ENCODE assay signal across 13 mouse cellular contexts in the genomic region with DNA sequence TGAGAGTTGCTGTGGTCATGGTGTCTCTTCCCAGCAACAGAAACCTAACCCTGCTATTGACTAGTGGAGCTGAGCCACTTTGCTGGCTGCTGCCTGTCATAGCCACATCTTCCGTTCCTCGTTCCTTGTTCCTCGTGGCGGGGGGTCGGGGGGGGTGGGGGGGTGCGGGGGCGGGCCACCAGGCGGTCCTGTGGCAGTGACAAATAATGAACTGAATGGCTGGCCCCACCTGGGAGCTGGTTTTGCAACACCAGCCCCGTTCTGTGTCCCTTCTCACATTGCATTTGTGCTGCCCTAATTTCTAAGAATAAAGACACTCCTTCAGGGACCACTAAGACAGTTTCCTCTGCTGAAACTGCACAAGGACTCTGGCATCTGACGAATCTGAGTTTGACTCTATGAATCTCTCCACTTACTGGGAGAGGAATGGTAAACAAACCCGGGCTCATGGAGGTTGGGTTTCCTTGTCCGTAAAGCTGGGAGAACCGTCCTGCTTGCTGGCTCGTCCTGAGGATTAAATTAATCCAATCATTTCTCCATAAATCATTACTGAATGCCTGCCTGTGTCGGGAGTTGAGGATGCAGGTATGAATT. TPM values are rescaled to one million over a fixed set of nuclear protein-coding genes. Genes with fewer than 3 reads are reported as not detected.
DNase-seq lines count a peak whose midpoint lies in the region; ATAC-seq and TF ChIP-seq lines count a peak whose summit lies in the region.
"Had no signal": no experiment of that assay in that cellular context is flagged by ENCODE, and none has a peak within 500 bp of the region (broad histone marks: within the 10 kb centered on the region; RNA-seq: fewer than 3 reads in every experiment).

No protein-coding gene starts in this region.

- no peaks in the 10 kb centered on the region for H3K36me3 ChIP-seq in lung, embryonic 14.5 days (ENCODE audit: insufficient read depth)
- H3K36me3 ChIP-seq: heart, embryonic 15.5 days had no signal

- H3K4me3 ChIP-seq in lung, embryonic 14.5 days (ENCODE audit: low read depth, low read length) = no peak overlapping the region
- H3K4me3 ChIP-seq in lung, adult 2 months (replicated peaks; ENCODE audit: extremely low read depth, low read depth, low read length) = no peak overlapping the region
- H3K4me3 ChIP-seq: heart, embryonic 15.5 days had no signal

- DNase-seq in lung, embryonic 14.5 days = peak; percentile 40
- no peak for DNase-seq in lung, adult 2 months
- no peak for DNase-seq in embryo, embryonic 10.5 days (ENCODE audit: low spot score)
- no peak for DNase-seq in urinary bladder, postnatal 36 days (ENCODE audit: low spot score in 2 of 2)
- DNase-seq: adrenal gland, postnatal 14 days; thymus, postnatal 4 days had no signal

- no peaks in the 10 kb centered on the region for H3K9me3 ChIP-seq in lung, embryonic 14.5 days (ENCODE audit: low read depth, low read length)
- H3K9me3 ChIP-seq: heart, embryonic 15.5 days had no signal

- H3K4me2 ChIP-seq in lung, embryonic 14.5 days = peak overlapping the region; percentile 44
- H3K4me2 ChIP-seq: heart, embryonic 15.5 days had no signal

- no peak for TF ChIP-seq CTCF in lung, embryonic 14.5 days (IDR thresholded peaks at IDR 0.05; ENCODE audit: low read depth)
- TF ChIP-seq CTCF in lung, adult 2 months (IDR thresholded peaks at IDR 0.05; ENCODE audit: insufficient read depth, low read length) = no peak

- ATAC-seq in lung, embryonic 14.5 days (ENCODE audit: insufficient read depth) = no peak
- peak; percentile 72 for ATAC-seq in common myeloid progenitor, adult 5-6 weeks (replicated peaks; ENCODE audit: low read depth, poor library complexity, severe bottlenecking)
- ATAC-seq in granulocyte monocyte progenitor cell, adult 5-6 weeks (replicated peaks; ENCODE audit: poor library complexity, severe bottlenecking) = peak; percentile 79
- peak; percentile 51 for ATAC-seq in megakaryocyte, adult 5-6 weeks (ENCODE audit: poor library complexity, severe bottlenecking)
- ATAC-seq: intestine, postnatal 0 days had no signal

- peak overlapping the region; percentile 37; the same call in 1 of the 2 replicates for H3K27ac ChIP-seq in lung, embryonic 14.5 days (ENCODE audit: low read depth)
- H3K27ac ChIP-seq: heart, embryonic 15.5 days; macrophage had no signal

- H3K9ac ChIP-seq in lung, embryonic 14.5 days = peak overlapping the region; percentile 16; the same call in 1 of the 2 replicates
- H3K9ac ChIP-seq: heart, embryonic 15.5 days had no signal

- peaks cover 16% of the 10 kb centered on the region for H3K4me1 ChIP-seq in lung, embryonic 14.5 days (ENCODE audit: insufficient read depth)
- H3K4me1 ChIP-seq in lung, adult 2 months (ENCODE audit: control insufficient read depth, insufficient read depth, low read length) = peaks cover 10% of the 10 kb centered on the region

- no peak for TF ChIP-seq POLR2A in lung, adult 2 months (IDR thresholded peaks at IDR 0.05; ENCODE audit: borderline replicate concordance, extremely low read depth, low read depth, low read length)

- WGBS in lung, embryonic 14.5 days = 5% methylated on average over 15 of the region's 15 CpGs
- WGBS in lung, adult 2 months = 9% methylated on average over 15 of the region's 15 CpGs

- no peaks in the 10 kb centered on the region for H3K27me3 ChIP-seq in lung, embryonic 14.5 days (ENCODE audit: insufficient read depth, low read length)
- H3K27me3 ChIP-seq: CH12.LX; heart, embryonic 15.5 days had no signal

RNA-seq across cellular contexts. Expression of a gene that starts 41.6 kb away (rescaled TPM):
- 44.6 and 44.8 TPM in 2 replicates for polyA plus RNA-seq in lung, embryonic 14.5 days (2014; fragmentation: Nextera tagmentation; extraction: Ambion mirVana)
- polyA plus RNA-seq in lung, adult 2 months (2012; rRNA removed) = 50.0 and 79.4 TPM in 2 replicates
- 1.9 and 3.6 TPM in 2 replicates for total RNA-seq in common myeloid progenitor, adult 5-6 weeks (2017)
- total RNA-seq in granulocyte monocyte progenitor cell, adult 5-6 weeks (2014; fragmentation: Nextera tagmentation) = 1.2 and 1.8 TPM in 2 replicates
- 0.15 and 0.78 TPM in 2 replicates for total RNA-seq in granulocyte monocyte progenitor cell, adult 5-6 weeks (2017)
- total RNA-seq in megakaryocyte, adult 5-6 weeks (2015) = 3.0 and 3.6 TPM in 2 replicates
- 1.4 and 3.5 TPM in 2 replicates for total RNA-seq in megakaryocyte, adult 5-6 weeks (2017)
